Mouse (Mus musculus) cerebellum, postnatal 25 days (tissue): ENCODE measurements around the gene Dcaf12l1.
"Not testable (repeated sequence)": the region's sequence is repeated elsewhere in the genome, so short reads cannot be mapped to it uniquely, and the experiment has no call there.

Experiments
- DNase-seq, 2 experiments: peaks; one replicate each; pipeline ENCODE4 v3.0.0; 2021; ENCODE audit warnings: mixed read lengths in 2 of 2

The Dcaf12l1 gene

GRCm38 (mm10) chrX:44789761-44790411, at the start of gene Dcaf12l1:
Gene Dcaf12l1 (minus strand): TSS chrX:44790197.
- peak; percentile 81 to 89 for DNase-seq

GRCm38 (mm10) chrX:44809356-44809755, 19.4 kb upstream of the Dcaf12l1 start:
- not testable (repeated sequence) for DNase-seq

GRCm38 (mm10) chrX:44789036-44789760, 799 bp downstream of the Dcaf12l1 start:
- DNase-seq, result peak; percentile 38 to 41
